Mouse (Mus musculus): ENCODE measurements around the gene Cdk8.

GRCm38 (mm10) chr5:146274420-146275045, 43.5 kb downstream of the Cdk8 start:
- TF ChIP-seq GATA1 (IDR thresholded peaks at IDR 0.05; ENCODE audit: borderline replicate concordance, low read length) (no peak), FLI1 (IDR thresholded peaks at IDR 0.05; ENCODE audit: low read length) (no peak)

All from megakaryocyte, embryonic 14.5 days (primary cell).